Mouse (Mus musculus) A20 (cell line): ENCODE data around the gene Arl5b.

Experiments
- DNase-seq: peaks from one replicate; pipeline ENCODE4 v3.0.0-alpha.2; 2011; ENCODE audit warnings: low read depth, low spot score

The Arl5b gene

DNA sequence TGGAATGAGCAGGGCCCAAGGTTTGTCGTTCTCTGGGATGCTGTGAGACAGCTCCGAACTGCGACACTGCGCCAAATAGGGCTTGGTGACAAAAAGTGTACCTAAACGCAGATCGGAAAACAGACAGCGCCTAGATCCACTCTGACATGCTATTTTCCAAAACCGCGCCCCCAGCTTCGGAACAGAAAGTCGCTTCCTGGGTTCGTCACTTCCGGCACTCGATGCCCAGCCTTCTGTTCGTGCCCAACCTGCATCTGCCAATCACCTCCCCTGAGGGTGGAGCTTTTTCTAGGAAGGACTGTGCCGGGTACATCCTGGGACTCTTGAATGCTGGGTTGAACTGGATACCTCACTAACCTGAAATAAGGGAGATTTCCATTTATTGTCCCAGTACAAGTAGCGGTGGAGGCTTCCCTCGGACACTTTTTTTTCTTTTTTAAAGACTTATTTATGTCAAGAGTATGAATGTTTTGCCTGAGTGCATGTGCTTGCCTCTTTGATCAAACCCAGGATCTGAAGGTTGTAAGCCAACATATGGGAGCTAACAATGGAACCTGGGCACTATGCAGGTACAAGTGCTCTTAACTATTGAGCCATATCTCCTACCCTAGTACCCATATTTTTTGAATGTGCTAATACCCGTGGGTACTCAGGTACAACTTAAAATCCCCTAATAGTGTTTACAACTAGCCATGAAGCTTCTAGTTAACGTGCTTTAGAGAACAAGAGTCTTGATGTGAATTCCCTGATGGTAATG is at the start of gene Arl5b:
Gene Arl5b (plus strand): TSS at position 279 of the 757 bp plus-strand sequence.
- peak; percentile 91 for DNase-seq

DNA sequence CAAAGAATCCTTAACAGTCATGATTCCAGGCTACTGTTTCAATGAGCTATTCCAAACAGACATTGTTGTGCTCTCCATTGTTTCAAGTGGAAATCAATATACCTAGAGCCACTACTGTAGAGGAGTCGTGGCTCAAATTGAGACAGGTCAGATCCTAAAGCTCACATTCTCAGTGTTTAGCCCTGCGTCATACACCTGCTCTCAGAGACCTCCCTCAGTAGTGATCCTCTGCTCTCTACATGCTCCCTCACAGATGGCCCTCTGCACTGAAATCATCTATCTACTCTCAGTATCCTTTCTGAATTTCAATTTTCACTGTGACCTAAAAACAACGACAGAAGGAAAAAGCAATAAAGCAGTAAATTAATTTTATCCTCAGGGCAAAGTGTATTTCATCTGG is 41.7 kb upstream of the Arl5b start:
- no peak for DNase-seq

DNA sequence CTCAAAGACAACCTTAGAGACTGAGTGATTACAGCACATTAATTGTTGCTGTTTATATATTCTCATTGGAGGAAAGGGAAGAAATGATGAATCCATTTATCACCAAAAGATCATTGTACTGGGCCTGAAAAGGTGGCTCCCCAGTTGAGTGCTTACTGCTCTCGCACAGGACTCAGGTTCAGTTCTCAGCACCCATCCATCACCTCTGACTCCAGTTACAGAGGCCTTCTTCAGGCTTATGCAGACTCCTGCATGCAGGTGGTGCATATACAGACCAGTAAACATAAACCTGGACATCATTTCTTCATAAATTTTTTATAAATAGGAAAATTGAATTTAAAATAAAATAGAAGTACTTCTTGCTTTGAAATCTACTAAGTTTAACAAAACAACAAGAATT is 41.1 kb upstream of the Arl5b start:
- DNase-seq: no peak

DNA sequence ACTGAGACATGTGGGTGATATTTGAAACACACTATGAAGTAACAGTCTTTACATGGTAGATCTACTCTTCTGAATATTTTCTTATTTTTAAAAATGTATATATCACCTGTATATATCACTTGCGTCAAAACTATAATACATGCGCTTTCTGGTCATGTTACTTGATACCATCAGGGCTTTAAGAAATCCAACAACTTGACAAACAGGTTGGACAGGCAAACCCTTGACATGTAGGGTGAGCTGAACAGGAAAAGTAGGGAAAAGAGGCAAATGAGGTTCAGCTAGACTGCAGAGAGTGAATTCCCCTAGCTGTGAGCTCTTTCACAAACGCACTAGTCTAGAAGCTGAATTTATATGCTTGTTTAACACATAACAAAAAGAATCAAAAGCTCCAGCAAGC is 22.4 kb upstream of the Arl5b start:
- DNase-seq: no peak

DNA sequence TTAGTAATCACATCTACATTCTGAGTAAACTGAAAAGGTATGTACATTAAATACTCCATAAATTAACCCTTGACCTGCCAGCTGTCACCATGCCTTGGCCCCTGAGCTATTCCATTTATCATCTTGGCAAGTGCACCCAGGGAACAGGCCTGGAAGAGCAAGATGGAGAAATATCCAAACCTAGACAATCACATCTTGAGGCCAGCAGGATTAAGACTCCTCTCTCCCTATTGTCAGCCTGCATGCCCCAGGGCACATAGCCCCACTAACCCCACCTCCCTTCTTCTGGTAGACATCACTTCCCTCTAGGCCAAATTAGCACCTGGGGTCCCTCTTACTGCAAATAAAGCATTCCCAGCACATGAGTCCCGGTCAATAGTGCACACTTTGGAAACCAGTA is 21.4 kb upstream of the Arl5b start:
- DNase-seq: no peak

DNA sequence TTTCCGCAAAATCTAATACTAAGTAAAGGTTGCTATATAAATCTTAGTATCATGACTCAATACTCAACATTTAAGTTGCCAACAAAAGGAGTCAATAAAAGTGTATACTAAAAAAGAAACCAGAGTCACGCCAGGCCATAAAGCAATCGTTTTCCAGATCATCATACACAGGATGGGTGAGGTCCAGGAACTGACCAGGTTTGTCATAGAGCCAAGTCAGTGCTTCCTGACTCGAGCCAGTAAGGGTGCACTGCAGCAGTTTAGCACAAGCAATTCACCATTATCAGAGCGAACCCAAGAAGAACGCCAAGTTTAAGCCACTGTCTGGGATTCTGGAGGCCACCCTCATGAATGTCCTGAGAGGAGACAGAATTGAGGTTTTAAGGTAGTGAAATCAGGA is 10.5 kb upstream of the Arl5b start:
- DNase-seq: no peak

DNA sequence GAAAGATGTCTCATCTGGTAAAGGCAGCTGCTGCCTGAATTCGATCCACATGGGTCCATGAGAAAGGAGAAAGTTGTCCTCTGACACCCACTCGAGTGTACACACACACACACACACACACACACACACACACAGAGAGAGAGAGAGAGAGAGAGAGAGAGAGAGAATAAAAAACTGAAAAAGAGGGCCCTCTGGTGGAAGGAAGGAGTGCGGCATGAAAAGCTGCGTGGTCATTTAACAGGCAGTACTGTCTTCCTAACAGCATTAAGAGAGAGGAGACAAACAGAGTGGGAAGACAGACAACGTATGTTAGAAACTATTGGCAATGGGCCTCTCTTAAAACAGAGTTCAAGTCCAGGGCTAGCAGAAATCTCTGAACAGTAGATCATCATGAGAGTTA is 8.9 kb upstream of the Arl5b start:
- peak; percentile 55 for DNase-seq

DNA sequence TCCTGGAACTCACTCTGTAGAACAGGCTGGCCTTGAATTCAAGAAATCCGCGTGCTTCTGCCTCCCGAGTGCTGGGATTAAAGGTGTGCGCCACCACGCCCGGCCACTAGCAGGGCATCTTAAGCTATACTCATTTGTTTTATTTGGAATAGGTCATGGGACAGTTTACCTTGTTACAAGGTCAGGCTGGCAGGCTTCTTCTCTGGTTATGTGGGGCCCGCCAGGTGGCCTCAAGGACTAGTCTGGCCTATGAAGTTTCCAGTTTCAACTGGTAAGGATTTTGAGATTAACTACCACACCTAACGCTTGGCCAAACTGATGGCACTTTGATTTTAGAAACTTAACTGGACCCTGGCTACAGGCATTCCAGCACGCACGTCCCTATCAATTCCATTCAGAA is 5.3 kb downstream of the Arl5b start:
- DNase-seq: peak; percentile 73

DNA sequence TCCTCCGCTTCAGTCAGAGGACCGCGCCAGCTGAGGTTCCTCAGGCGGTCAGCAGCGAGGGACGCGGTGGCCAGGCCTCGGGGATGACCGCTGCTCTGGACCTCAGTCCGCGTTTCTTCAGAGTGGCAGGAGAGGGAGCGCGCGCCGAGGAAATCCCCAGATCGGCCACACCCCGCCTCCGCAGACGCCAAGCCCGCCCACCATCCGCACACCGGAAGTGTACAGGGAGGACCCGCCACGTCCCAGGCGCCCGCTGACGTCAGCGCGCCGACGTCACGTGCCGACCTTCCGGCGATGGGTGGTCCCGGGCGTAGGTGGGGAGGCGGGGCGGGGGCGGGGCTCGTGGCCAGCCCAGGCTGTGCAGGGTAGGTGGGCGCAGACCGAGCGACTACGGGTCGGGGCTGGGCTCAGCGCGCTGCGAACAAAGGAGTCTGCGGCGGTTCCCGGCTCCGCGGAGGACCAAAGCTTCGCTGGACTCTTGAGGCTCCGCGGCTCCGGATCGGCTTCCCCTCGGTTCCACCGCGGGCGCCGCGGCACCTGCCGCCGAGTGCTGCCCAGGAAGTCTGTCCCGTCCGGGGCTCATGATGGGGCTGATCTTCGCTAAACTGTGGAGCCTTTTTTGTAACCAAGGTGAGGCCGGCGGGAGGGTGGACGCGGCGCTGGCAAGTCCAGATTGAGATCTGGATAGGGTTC is 5.9 kb downstream of the Arl5b start, which contains the start of gene Nsun6:
Gene Nsun6 (minus strand): TSS at position 125 of the 693 bp plus-strand sequence.
- peak; percentile 95 for DNase-seq

DNA sequence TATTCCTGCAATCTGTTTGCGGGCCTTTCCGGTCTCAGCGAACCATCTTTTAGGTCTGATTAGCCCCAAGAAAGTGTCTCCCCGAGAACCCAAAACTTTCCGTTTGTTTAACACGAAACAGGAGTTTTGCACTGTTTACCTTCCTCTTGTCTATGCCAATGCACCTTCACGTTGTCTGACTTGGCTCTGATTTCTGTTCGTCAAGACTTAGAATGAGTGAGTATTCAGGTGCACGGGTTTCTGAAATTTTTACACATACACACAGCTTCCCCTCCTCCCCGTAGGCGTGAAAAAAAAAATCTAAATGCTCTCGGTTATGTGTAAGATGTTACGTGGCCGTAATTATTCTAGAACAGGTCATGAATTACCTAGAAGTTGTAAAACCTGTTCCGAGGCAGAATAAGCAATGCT is 6.6 kb downstream of the Arl5b start:
- DNase-seq: no peak

DNA sequence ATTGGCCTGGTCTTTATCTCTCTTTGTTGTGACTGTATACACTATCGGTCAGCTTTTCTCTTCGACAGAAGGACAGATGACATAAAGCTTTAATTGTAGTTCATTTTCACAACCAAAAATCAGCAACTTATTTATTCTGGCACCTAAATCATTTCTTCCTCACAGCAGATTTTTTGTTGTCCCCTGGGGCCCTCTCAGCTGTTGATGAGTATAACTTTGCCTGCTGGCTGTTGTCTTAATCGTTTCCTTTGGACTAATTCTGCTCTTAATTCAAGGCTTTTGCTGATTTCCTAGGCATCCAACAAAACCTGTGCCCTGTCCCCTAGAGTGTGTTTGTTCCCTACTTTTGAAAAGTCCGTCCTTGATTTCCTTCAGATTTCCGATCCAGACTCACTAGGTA is 9.0 kb downstream of the Arl5b start:
- DNase-seq: no peak

DNA sequence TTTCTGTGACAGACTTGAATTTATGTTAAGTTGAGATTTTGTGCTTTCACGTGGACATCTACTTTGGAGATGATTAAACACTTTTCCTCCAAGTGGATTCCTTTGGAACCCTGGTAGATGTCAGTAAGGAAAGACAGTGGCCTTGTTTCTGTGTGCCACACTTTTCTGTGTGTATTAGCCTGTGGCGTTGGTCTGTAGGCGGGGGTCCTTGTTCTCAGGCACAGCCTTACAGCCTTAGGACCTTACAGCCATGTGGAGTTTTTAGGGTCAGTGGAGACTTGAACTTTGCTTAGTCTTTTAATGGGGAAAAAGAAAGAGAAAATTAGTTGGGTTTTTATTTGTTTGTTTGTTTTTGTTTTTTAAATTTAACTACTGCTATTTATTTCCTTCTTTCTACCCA is 11.7 kb downstream of the Arl5b start:
- DNase-seq: no peak

DNA sequence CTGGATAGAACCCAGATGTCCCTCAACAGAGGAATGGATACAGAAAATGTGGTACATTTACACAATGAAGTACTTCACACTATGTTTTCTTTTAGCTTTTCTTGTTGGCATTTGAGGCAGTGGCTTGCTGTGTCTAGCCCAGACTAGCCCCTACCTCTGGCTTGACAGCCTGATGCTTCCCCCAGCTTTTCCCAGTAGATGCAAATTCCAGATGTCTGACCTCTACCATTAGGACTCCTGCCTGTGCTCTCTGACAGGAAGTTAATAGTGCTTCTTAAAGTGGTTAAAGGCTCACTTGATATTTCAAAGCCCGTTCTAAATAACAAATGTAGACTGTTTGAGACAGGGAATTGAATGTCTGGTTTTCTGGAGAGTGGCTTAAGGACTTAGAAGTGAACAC is 14.6 kb downstream of the Arl5b start:
- no peak for DNase-seq

DNA sequence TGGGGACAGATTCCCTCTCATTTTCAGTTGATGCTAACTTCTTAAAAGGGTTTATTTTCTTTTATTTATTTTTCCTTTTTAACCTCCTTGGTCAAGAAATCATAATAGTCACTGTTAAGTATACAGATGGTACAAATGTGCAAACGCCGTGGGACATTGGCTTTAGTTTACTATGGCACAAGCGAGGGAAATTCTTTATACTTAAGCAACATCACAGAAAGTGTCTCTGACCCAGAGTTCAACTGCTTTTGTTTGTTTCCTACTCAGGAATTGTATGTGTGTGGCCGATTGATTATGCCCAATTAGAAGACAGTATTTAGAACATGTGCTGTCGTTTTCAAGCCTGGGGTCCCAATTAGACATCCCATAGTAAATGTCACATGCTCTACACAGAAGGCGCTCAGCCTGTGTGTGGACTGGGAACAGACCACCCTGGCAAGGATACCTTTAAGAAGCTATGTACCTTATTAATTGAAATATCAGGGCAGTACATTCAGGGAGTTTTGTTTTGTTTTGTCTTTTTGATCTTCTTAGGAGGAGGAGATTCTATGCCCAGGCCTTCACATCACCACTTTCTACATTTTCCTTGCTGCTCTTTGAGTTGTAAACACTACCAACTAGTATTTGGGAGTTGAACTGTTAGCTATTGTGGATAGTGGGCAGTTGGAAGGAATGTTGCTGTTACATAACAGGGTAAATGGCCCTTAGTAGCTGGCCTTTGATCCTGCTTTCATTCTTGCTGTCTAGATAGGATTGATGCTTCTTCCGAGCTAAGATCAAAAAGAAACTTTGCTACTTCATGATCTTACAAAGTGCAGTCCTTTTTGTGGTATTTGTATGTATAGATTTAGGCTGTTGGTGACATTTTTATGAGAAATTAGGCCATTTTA is 15.4 kb downstream of the Arl5b start:
- no peak for DNase-seq

DNA sequence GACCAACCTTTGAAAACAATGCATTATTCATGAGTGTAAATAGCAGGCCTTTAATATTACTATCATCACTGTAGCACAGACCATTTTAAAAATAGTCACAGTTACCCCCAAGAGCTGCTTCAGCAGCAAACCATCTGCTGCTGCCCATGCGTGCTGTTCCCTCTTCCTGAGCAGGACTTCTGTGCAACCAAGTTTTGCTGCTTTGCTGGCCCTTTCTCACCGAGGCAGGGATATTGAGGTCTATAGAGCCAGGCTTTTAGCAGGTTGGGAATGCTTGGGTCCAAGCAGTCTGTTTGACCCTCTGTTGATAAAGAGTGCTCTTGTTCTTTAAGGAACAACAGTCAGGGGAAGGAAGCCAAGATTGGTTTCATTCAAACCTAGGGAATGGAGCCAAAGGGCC is 16.3 kb downstream of the Arl5b start:
- DNase-seq: no peak

DNA sequence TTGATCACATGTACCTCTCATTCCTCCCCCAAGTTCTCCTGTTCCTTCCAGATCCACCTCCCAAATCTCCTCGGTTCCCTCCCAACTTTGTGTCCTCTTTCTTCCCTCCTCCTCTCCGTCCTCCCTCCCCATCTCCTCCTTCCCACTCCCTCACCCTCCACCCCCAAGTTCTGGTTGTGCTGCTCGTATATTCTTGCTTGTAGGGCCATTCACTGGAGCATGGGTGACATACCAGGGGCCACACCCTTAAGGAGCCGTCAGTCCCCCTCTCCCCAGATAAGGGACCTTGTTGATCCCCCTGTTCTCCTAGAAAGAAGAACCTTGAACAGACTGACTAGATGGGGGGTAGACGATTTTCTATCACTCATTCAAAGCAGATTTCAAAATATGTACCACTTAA is 17.9 kb downstream of the Arl5b start:
- no peak for DNase-seq

DNA sequence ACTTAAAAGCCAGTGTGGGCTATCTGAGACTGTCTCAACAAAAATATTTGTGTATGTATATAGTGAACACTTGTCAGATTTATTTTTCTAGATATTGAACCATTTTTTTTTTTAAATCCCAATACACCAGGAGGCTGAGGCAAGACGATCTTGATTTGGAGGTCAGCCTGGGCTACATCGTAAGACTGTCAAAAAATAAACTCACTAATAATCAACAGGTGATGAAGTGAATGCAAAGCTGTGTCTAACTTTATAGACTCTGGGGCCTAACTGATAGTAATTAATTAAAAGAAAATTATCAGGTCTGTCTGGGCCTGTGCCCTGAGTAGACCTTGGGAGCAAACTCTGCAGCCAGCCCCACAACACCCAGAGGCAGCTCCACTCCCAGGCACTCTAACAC is 34.5 kb downstream of the Arl5b start:
- no peak for DNase-seq

DNA sequence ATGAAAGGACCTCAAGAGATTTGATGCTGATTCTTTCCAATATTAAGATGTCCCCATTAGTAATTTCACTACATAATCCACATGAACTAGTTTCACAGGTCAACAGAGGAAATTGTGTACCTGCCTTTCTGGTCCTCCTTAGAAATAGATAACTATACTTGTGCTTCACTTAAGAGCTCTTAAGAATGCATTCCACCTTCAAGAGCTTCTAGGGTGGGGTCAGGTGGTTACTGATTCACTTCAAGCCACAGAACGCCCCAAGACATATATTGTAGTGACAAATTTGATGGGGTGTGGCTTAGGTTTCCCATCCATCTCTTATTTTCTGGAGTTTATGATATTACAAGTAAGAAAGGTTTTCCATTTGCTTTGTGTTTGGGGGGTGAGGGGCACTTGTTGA is 38.1 kb downstream of the Arl5b start:
- no peak for DNase-seq

DNA sequence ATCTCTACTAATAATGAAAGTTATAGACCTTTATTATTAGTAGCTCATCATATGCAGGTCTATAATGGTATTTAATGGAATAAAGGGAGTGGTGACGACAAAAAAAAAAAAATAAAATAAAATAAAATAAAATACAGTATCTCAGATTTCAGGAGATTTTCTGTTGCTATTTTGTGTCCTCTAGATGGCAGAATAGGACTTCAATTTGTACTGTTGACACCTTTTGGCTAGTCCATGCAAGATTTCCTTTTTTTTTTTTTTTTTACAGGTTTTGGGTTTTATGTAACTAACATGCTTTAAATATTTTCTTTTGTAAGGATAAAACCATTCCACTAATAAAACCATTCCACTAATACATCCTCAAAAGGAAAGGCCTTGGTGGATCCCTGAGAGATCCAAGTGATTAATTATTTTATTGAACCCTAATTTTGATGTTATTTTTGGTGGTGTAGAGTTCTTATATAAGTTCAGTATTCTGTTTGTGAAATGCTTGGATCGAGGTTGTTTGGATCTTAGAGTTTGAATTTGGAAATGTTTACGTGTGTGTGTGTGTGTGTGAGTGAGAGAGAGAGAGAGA is 47.4 kb downstream of the Arl5b start:
- DNase-seq: peak; percentile 18

DNA sequence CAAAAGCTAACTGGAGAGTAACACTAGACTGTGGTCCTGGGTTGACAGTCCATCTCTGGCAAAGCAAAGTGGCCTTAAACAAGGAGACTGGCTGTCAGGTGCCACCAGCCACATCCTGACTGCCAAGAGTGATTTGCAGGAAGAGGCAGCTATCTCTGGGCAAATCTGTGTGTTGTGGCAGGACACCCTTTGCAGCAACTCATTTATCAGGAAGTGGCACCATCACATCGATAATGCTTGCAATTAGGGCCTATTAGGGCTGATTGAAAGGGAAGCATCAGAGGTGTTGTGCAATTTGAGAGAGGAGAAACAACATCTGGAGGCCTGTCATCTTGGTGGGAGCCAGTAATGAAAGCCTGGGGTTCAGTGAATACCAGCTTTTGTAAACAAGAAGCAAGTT is 55.2 kb downstream of the Arl5b start:
- DNase-seq: no peak

DNA sequence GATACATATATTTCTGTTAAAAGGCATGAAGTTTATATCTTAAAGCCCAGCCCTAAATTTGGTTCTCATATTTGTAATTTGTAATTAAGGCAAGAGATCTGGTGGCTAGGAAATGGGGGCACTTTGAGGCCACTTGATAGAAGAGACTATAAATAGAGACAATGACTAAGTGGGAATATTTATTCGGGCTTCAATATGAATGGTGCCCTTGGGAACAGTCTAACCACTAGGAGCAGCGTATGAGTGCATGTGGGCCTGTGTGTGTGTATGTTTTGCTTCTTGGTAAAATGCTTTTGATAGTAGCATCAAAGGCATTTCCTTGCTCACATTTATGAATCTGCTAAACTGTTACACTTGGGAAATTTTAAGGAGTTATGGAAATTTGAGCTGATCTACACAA is 62.1 kb downstream of the Arl5b start:
- DNase-seq: no peak
